Mouse (Mus musculus) Patski (cell line): ENCODE measurements around the gene Polr2l. TPM values are rescaled to one million over a fixed set of nuclear protein-coding genes. Genes with fewer than 3 reads are reported as not detected.
"Not testable (repeated sequence)": the region's sequence is repeated elsewhere in the genome, so short reads cannot be mapped to it uniquely, and the experiment has no call there.

Source experiments
- ATAC-seq: fragments of 100-300 bp; one replicate; pipeline ENCODE4 v1.8.0; 2021
- CTCF ChIA-PET: fragments of 350-600 bp; sonication (Branson Sonifier 250); formaldehyde crosslinking; loops from one replicate; lab custom pipeline; 2022; ENCODE audit warnings: inconsistent platforms; lab: Charles Lee
- POLR2A ChIA-PET: fragments of 350-600 bp; sonication (Branson Sonifier 250); formaldehyde crosslinking; loops from one replicate; lab custom pipeline; 2022; ENCODE audit warnings: antibody characterized with exemption, inconsistent platforms; lab: Charles Lee
- DNase-seq: peaks from one replicate; pipeline ENCODE4 v3.0.0-alpha.2; 2011; ENCODE audit warnings: low read depth, low spot score
- H3K27me3 ChIP-seq: fragments of 371-371 bp; one replicate; pipeline ENCODE4 v1.5.1; 2021
- CTCF ChIP-seq: fragments of 100-300 bp; IDR thresholded peaks from one replicate; pipeline ENCODE4 v1.5.1; 2021
- in situ Hi-C: fragments of 300-500 bp; cut with MboI; formaldehyde crosslinking; loops from 3 replicates; pipeline ENCODE4 v1.11.1; 2018; ENCODE audit warnings: low pct_unique_long_range_greater_than_20kb, mixed read lengths
- polyA plus RNA-seq: library from polyadenylated mRNA; unstranded; gene quantifications from one replicate; pipeline ENCODE4 v1.2.3, GENCODE M21; 2021

Gene Polr2l
- polyA plus RNA-seq, 1 experiment from 2014 or later: 55.2 TPM

- DNase-seq: no peak
These were observed 16.8 kb downstream of the Polr2l start for GRCm38 (mm10) chr7:141457986-141458660.

GRCm38 (mm10) chr7:141457236-141457635 is 17.7 kb downstream of the Polr2l start:
- no peaks in the 10 kb centered on the region for H3K27me3 ChIP-seq
- POLR2A ChIA-PET: interaction anchor here (0.6 to 6.5 kb wide), 5 partner anchors 8 to 100 kb away, joined by 3 to 47 read pairs (median 3); partner anchors contain the start of gene Cd151
- ATAC-seq: no peak
- CTCF ChIA-PET: interaction anchor here (0.9 to 1.7 kb wide), 4 partner anchors 10 to 96 kb away, joined by 3 to 6 read pairs (median 4); partner anchors contain the start of gene Cd151
- TF ChIP-seq CTCF: no peak
- in situ Hi-C loops: loop anchor here (25.0 kb wide), 1 partner anchor 930 kb away; the partner anchor contains the start of genes Ctsd and Gm49369
- DNase-seq: no peak

More at GRCm38 (mm10) chr7:141457986-141458660, 16.8 kb downstream of the Polr2l start:
- in situ Hi-C loops: loop anchor here (25.0 kb wide), 1 partner anchor 929 kb away; the partner anchor contains the start of genes Ctsd and Gm49369
- H3K27me3 ChIP-seq: no peaks in the 10 kb centered on the region
- no peak for ATAC-seq
- TF ChIP-seq CTCF: no peak
- ChIA-PET POLR2A (interaction anchor here (1.4 to 6.5 kb wide), 2 partner anchors 10 to 13 kb away, joined by 5 to 47 read pairs; partner anchors contain the start of gene Cd151), CTCF (interaction anchor here (1.0 to 1.7 kb wide), 6 partner anchors 9 to 48 kb away, joined by 3 to 7 read pairs (median 4); partner anchors contain the start of gene Cd151)

- CTCF ChIA-PET: interaction anchor here (0.9 to 1.7 kb wide), 4 partner anchors 10 to 96 kb away, joined by 3 to 6 read pairs (median 4); partner anchors contain the start of gene Cd151
- ATAC-seq (no peak), DNase-seq (no peak)
- in situ Hi-C loops: loop anchor here (25.0 kb wide), 1 partner anchor 931 kb away; the partner anchor contains the start of genes Ctsd and Gm49369
- no peaks in the 10 kb centered on the region for H3K27me3 ChIP-seq
- POLR2A ChIA-PET: interaction anchor here (0.6 to 6.5 kb wide), 5 partner anchors 9 to 100 kb away, joined by 3 to 47 read pairs (median 3); partner anchors contain the start of gene Cd151
- TF ChIP-seq CTCF: no peak
These were observed 18.2 kb downstream of the Polr2l start for GRCm38 (mm10) chr7:141456739-141457138.

GRCm38 (mm10) chr7:141455610-141456314 is 19.2 kb downstream of the Polr2l start:
- ATAC-seq: peak; percentile 29
- no peak for DNase-seq
- POLR2A ChIA-PET: interaction anchor here (1.2 to 6.5 kb wide), 5 partner anchors 9 to 24 kb away, joined by 3 to 47 read pairs (median 4); partner anchors contain the start of gene Cd151
- in situ Hi-C loops: loop anchor here (25.0 kb wide), 1 partner anchor 932 kb away; the partner anchor contains the start of genes Ctsd and Gm49369
- H3K27me3 ChIP-seq: no peaks in the 10 kb centered on the region
- no peak for TF ChIP-seq CTCF
- CTCF ChIA-PET: interaction anchor here (1.1 to 1.3 kb wide), 2 partner anchors 14 to 17 kb away, joined by 3 read pairs; no protein-coding TSS in a partner anchor

GRCm38 (mm10) chr7:141454967-141455551 is 19.9 kb downstream of the Polr2l start, which contains the start of gene Pnpla2:
Pnpla2 (plus strand) TSS chr7:141455198.
- ChIA-PET POLR2A (interaction anchor here (0.9 to 6.5 kb wide), 4 partner anchors 13 to 25 kb away, joined by 3 to 47 read pairs (median 4); partner anchors contain the start of gene Cd151), CTCF (interaction anchor here (1.1 to 1.3 kb wide), 2 partner anchors 14 to 17 kb away, joined by 3 read pairs; no protein-coding TSS in a partner anchor)
- in situ Hi-C loops: loop anchor here (5.0 to 25.0 kb wide), 2 partner anchors 43 to 932 kb away; partner anchors contain the start of genes Ctsd, Gatd1 and Gm49369
- H3K27me3 ChIP-seq: no peaks in the 10 kb centered on the region
- DNase-seq: no peak
- no peak for TF ChIP-seq CTCF
- peak; percentile 77 for ATAC-seq

- no peak for TF ChIP-seq CTCF
- no peaks in the 10 kb centered on the region for H3K27me3 ChIP-seq
- ATAC-seq (no peak), DNase-seq (no peak)
- ChIA-PET POLR2A (interaction anchor here (0.9 to 6.5 kb wide), 2 partner anchors 14 to 15 kb away, joined by 4 to 47 read pairs; partner anchors contain the start of gene Cd151), CTCF (interaction anchor here (1.3 to 3.4 kb wide), 2 partner anchors 15 to 17 kb away, joined by 3 to 11 read pairs; no protein-coding TSS in a partner anchor)
- in situ Hi-C loops: loop anchor here (5.0 to 25.0 kb wide), 2 partner anchors 41 to 934 kb away; partner anchors contain the start of genes Ctsd, Gatd1 and Gm49369
These were observed 21.3 kb downstream of the Polr2l start for GRCm38 (mm10) chr7:141453636-141454035.

GRCm38 (mm10) chr7:141451928-141452327 is 23.0 kb downstream of the Polr2l start:
- TF ChIP-seq CTCF: no peak
- CTCF ChIA-PET: interaction anchor here (1.3 to 3.4 kb wide), 2 partner anchors 17 to 29 kb away, joined by 3 to 11 read pairs; no protein-coding TSS in a partner anchor
- DNase-seq (no peak), ATAC-seq (no peak)
- in situ Hi-C loops: loop anchor here (5.0 to 25.0 kb wide), 2 partner anchors 40 to 935 kb away; partner anchors contain the start of genes Ctsd, Gatd1 and Gm49369
- no peaks in the 10 kb centered on the region for H3K27me3 ChIP-seq
- POLR2A ChIA-PET: no interaction called here

GRCm38 (mm10) chr7:141447110-141447991 is 27.6 kb downstream of the Polr2l start, which contains the start of gene Rplp2:
Rplp2 (plus strand) TSS chr7:141447370.
- no peak for TF ChIP-seq CTCF
- CTCF ChIA-PET: interaction anchor here (1.4 kb wide), 1 partner anchor 39 kb away, joined by 3 read pairs; no protein-coding TSS in a partner anchor
- DNase-seq: no peak
- no peaks in the 10 kb centered on the region for H3K27me3 ChIP-seq
- in situ Hi-C loops: no loop called here
- ATAC-seq: peak; percentile 74
- POLR2A ChIA-PET: interaction anchor here (0.8 to 1.1 kb wide), 2 partner anchors 9 to 21 kb away, joined by 3 read pairs; no protein-coding TSS in a partner anchor

- DNase-seq, in situ Hi-C loops, H3K27me3 ChIP-seq, ATAC-seq, CTCF ChIA-PET: not testable (repeated sequence)
- POLR2A ChIA-PET: interaction anchor here (0.8 to 1.1 kb wide), 2 partner anchors 10 to 22 kb away, joined by 3 read pairs; no protein-coding TSS in a partner anchor
These were observed 28.6 kb downstream of the Polr2l start for GRCm38 (mm10) chr7:141446374-141446773.
